Comparison of ENCODE assay signal across 8 mouse cellular contexts in the genomic region with DNA sequence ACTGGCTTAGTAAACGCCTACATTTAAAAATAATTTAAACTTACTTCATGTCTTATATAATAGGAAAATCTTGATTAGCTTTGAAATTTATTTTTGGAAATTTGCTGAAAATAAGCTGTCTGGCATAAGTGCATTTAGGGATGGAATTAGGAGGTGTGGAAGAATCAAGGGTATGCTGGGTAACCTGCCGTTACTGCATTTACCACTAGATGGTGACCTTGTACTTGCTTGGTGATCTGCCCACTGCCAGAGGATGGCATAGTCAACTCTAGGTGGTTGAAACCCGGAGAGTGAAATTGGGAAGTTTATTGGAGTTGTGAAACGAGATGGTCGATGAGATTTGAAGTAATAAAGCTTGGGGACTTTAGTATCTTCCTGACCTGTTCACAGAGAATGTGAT.
A peak's percentile ranks its signal among the peaks of the same experiment; 100 is the strongest.
DNase-seq lines count a peak whose midpoint lies in the region; ATAC-seq lines count a peak whose summit lies in the region.

No protein-coding gene starts in this region.

- H3K4me3 ChIP-seq in liver, embryonic 11.5 days (ENCODE audit: low read depth, low read length) = no peak overlapping the region
- H3K4me3 ChIP-seq in embryonic facial prominence, embryonic 11.5 days (ENCODE audit: low read depth, low read length) = no peak overlapping the region
- no peak overlapping the region for H3K4me3 ChIP-seq in hindbrain, embryonic 16.5 days (ENCODE audit: low read length)
- no peak overlapping the region for H3K4me3 ChIP-seq in neural tube, embryonic 13.5 days

- intact Hi-C loops in left cerebral cortex, postnatal 25 days (cut with DNase I) = loop anchor here (5.0 to 10.0 kb wide), 7 partner anchors 138 to 771 kb away; no protein-coding TSS in a partner anchor

- no peak overlapping the region for H3K4me2 ChIP-seq in liver, embryonic 11.5 days
- no peak overlapping the region for H3K4me2 ChIP-seq in embryonic facial prominence, embryonic 11.5 days (ENCODE audit: low read depth, low read length)
- no peak overlapping the region for H3K4me2 ChIP-seq in hindbrain, embryonic 16.5 days (ENCODE audit: low read length)
- no peak overlapping the region for H3K4me2 ChIP-seq in neural tube, embryonic 13.5 days

- no peaks in the 10 kb centered on the region for H3K36me3 ChIP-seq in liver, embryonic 11.5 days (ENCODE audit: control insufficient read depth, insufficient read depth, low read length)
- H3K36me3 ChIP-seq in embryonic facial prominence, embryonic 11.5 days (replicated peaks; ENCODE audit: control insufficient read depth, insufficient read depth, low read depth, low read length) = no peaks in the 10 kb centered on the region
- H3K36me3 ChIP-seq in hindbrain, embryonic 16.5 days (ENCODE audit: control insufficient read depth, insufficient read depth, low read length) = no peaks in the 10 kb centered on the region
- H3K36me3 ChIP-seq in neural tube, embryonic 13.5 days = no peaks in the 10 kb centered on the region

- H3K27ac ChIP-seq in liver, embryonic 11.5 days (ENCODE audit: low read depth, low read length) = no peak overlapping the region
- no peak overlapping the region for H3K27ac ChIP-seq in embryonic facial prominence, embryonic 11.5 days (replicated peaks; ENCODE audit: low read depth, low read length)
- no peak overlapping the region for H3K27ac ChIP-seq in hindbrain, embryonic 16.5 days (ENCODE audit: low read depth, low read length)
- H3K27ac ChIP-seq in neural tube, embryonic 13.5 days (replicated peaks) = no peak overlapping the region

- DNase-seq in liver, embryonic 11.5 days (ENCODE audit: low spot score) = no peak
- DNase-seq in liver = no peak
- peak; percentile 23 for DNase-seq in adipocyte (ENCODE audit: low spot score)
- peak; percentile 60 for DNase-seq in embryonic facial prominence, embryonic 11.5 days (ENCODE audit: low spot score)
- DNase-seq in left cerebral cortex, postnatal 25 days (ENCODE audit: low spot score in 2 of 2) = peak; percentile 83 to 90
- no peak for DNase-seq in c-Kit-positive CD71-positive TER-119-positive erythroid progenitor cells, embryonic 14.5 days (ENCODE audit: low spot score)

- ATAC-seq in liver, embryonic 11.5 days (replicated peaks; ENCODE audit: low FRiP score) = peak; percentile 56; the same call in 1 of the 2 replicates
- ATAC-seq in embryonic facial prominence, embryonic 11.5 days (replicated peaks; ENCODE audit: insufficient number of reproducible peaks, low FRiP score, low TSS enrichment, low read depth) = no peak
- peak; percentile 81 for ATAC-seq in hindbrain, embryonic 16.5 days
- ATAC-seq in neural tube, embryonic 13.5 days (ENCODE audit: low read depth) = peak; percentile 53

- no peak overlapping the region for H3K9ac ChIP-seq in liver, embryonic 11.5 days (ENCODE audit: low read depth, low read length)
- no peak overlapping the region for H3K9ac ChIP-seq in embryonic facial prominence, embryonic 11.5 days (replicated peaks; ENCODE audit: low read length)
- no peak overlapping the region for H3K9ac ChIP-seq in hindbrain, embryonic 16.5 days (ENCODE audit: low read depth, low read length)
- H3K9ac ChIP-seq in neural tube, embryonic 13.5 days = no peak overlapping the region

- no peaks in the 10 kb centered on the region for H3K9me3 ChIP-seq in liver, embryonic 11.5 days (ENCODE audit: control insufficient read depth, low read length)
- no peaks in the 10 kb centered on the region for H3K9me3 ChIP-seq in embryonic facial prominence, embryonic 11.5 days (replicated peaks; ENCODE audit: control insufficient read depth, low read length)
- H3K9me3 ChIP-seq in hindbrain, embryonic 16.5 days (ENCODE audit: control insufficient read depth, low read length) = no peaks in the 10 kb centered on the region
- no peaks in the 10 kb centered on the region for H3K9me3 ChIP-seq in neural tube, embryonic 13.5 days

- no peaks in the 10 kb centered on the region for H3K4me1 ChIP-seq in liver, embryonic 11.5 days (replicated peaks; ENCODE audit: control insufficient read depth, insufficient read depth, low read length)
- H3K4me1 ChIP-seq in embryonic facial prominence, embryonic 11.5 days (ENCODE audit: control insufficient read depth, insufficient read depth, low read length) = no peaks in the 10 kb centered on the region
- no peaks in the 10 kb centered on the region for H3K4me1 ChIP-seq in hindbrain, embryonic 16.5 days (ENCODE audit: control insufficient read depth, insufficient read depth, low read depth, low read length)
- H3K4me1 ChIP-seq in neural tube, embryonic 13.5 days (replicated peaks) = no peaks in the 10 kb centered on the region

- 34% methylated on average over 5 of the region's 5 CpGs for WGBS in liver, embryonic 11.5 days
- WGBS in embryonic facial prominence, embryonic 11.5 days = 42% methylated on average over 5 of the region's 5 CpGs
- WGBS in hindbrain, embryonic 16.5 days = 28% methylated on average over 5 of the region's 5 CpGs
- 38% methylated on average over 5 of the region's 5 CpGs for WGBS in neural tube, embryonic 13.5 days

- H3K27me3 ChIP-seq in liver, embryonic 11.5 days (replicated peaks; ENCODE audit: control insufficient read depth, insufficient read depth, low read length) = no peaks in the 10 kb centered on the region
- H3K27me3 ChIP-seq in embryonic facial prominence, embryonic 11.5 days (ENCODE audit: control insufficient read depth, insufficient read depth, low read length) = no peaks in the 10 kb centered on the region
- no peaks in the 10 kb centered on the region for H3K27me3 ChIP-seq in hindbrain, embryonic 16.5 days (replicated peaks; ENCODE audit: control insufficient read depth, insufficient read depth, low read length)
- no peaks in the 10 kb centered on the region for H3K27me3 ChIP-seq in neural tube, embryonic 13.5 days

Comparison
In these comparisons a context has a peak if more than half of its experiments do, and no peak if none do; other contexts are left out.
1. DNase-seq: peak in adipocyte (single experiment), embryonic facial prominence, embryonic 11.5 days (single experiment) and left cerebral cortex, postnatal 25 days (2 of 2); none in liver, embryonic 11.5 days (single experiment), liver (single experiment) and c-Kit-positive CD71-positive TER-119-positive erythroid progenitor cells, embryonic 14.5 days (single experiment).